Mouse (Mus musculus) layer of hippocampus, adult 9-11 months (tissue): ENCODE measurements around the gene Lsm10.
A peak's percentile ranks its signal among the peaks of the same experiment; 100 is the strongest.
"Not testable (repeated sequence)": the region's sequence is repeated elsewhere in the genome, so short reads cannot be mapped to it uniquely, and the experiment has no call there.

Experiments used
- DNase-seq: peaks from one replicate; pipeline ENCODE4 v3.0.0; 2022

Gene Lsm10

GRCm38 (mm10) chr4:126096464-126097111 is at the start of gene Lsm10:
Gene Lsm10 (plus strand): TSS chr4:126096623.
- DNase-seq = peak; percentile 98

- peak; percentile 86 for DNase-seq
These were observed 49.4 kb upstream of the Lsm10 start, which contains the start of gene Mrps15 for GRCm38 (mm10) chr4:126046851-126047585. Gene Mrps15 (plus strand): TSS chr4:126046925.

GRCm38 (mm10) chr4:126051617-126052016 is 44.8 kb upstream of the Lsm10 start:
- peak; percentile 93 for DNase-seq

- no peak for DNase-seq
These were observed 39.0 kb upstream of the Lsm10 start for GRCm38 (mm10) chr4:126057207-126058133.

GRCm38 (mm10) chr4:126058134-126058996 is 38.1 kb upstream of the Lsm10 start, which contains the start of gene Oscp1:
Gene Oscp1 (plus strand): TSS chr4:126058565.
- peak; percentile 95 for DNase-seq

GRCm38 (mm10) chr4:126058997-126059362 is 37.4 kb upstream of the Lsm10 start:
- DNase-seq = peak; percentile 83

GRCm38 (mm10) chr4:126062856-126063255 is 33.6 kb upstream of the Lsm10 start:
- no peak for DNase-seq

- DNase-seq = peak; percentile 95
These were observed 31.2 kb upstream of the Lsm10 start for GRCm38 (mm10) chr4:126065241-126065640.

- no peak for DNase-seq
These were observed 28.9 kb upstream of the Lsm10 start for GRCm38 (mm10) chr4:126067401-126068077.

GRCm38 (mm10) chr4:126068842-126069241 is 27.6 kb upstream of the Lsm10 start:
- no peak for DNase-seq

- no peak for DNase-seq
These were observed 18.6 kb upstream of the Lsm10 start for GRCm38 (mm10) chr4:126077833-126078232.

GRCm38 (mm10) chr4:126079266-126079665 is 17.2 kb upstream of the Lsm10 start:
- DNase-seq = no peak

GRCm38 (mm10) chr4:126081601-126082000 is 14.8 kb upstream of the Lsm10 start:
- DNase-seq = no peak

- no peak for DNase-seq
These were observed 13.4 kb upstream of the Lsm10 start for GRCm38 (mm10) chr4:126083021-126083420.

- DNase-seq = no peak
These were observed 12.0 kb upstream of the Lsm10 start for GRCm38 (mm10) chr4:126084382-126084781.

- DNase-seq = peak; percentile 90
These were observed 10.3 kb upstream of the Lsm10 start for GRCm38 (mm10) chr4:126085996-126086576.

- no peak for DNase-seq
These were observed 6.1 kb upstream of the Lsm10 start for GRCm38 (mm10) chr4:126090101-126090847.

- no peak for DNase-seq
These were observed 5.6 kb upstream of the Lsm10 start for GRCm38 (mm10) chr4:126090848-126091124.

- no peak for DNase-seq
These were observed 4.5 kb upstream of the Lsm10 start for GRCm38 (mm10) chr4:126091873-126092272.

GRCm38 (mm10) chr4:126095622-126096430 is 597 bp upstream of the Lsm10 start:
- not testable (repeated sequence) for DNase-seq
